Mouse (Mus musculus): ENCODE results near the gene Ciz1. TPM values are rescaled to one million over a fixed set of nuclear protein-coding genes. Genes with fewer than 3 reads are reported as not detected.

Ciz1 gene
- total RNA-seq, 2 experiments from 2014 or later: 65.4 to 77.5 TPM

DNA sequence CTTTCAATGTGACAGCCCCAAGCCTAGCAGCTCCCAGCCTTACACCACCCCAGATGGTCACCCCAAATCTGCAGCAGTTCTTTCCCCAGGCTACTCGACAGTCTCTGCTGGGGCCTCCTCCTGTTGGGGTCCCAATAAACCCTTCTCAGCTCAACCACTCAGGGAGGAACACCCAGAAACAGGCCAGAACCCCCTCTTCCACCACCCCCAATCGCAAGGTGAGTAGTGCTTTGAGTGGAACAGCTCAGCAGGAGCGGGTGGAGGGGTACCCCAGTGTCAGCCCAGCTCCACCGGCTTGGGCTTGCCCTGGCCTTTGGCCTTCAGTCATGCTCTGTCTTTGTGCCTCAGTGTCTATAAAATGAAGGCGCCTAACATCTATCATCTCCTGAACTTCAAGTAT lies 15.2 kb downstream of the Ciz1 start:
- ATAC-seq (replicated peaks; ENCODE audit: low FRiP score, poor library complexity, severe bottlenecking): no peak

DNA sequence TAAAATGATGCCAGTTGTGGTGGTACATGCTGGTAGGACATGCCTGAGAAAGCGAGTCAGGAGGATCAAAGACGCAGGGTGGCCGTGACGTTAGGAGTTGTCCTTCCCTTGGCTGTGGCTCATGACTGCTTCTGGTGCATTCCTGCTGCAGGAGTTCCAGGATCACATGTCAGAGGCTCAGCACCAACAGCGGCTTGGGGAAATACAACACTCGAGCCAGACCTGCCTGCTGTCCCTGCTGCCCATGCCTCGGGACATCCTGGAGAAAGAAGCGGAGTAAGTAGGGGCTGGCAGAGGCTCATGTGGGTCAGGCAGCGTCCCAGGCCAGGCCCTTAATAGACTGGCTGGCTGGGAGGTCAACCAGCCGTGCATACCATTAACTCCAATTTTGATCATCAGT lies 22.1 kb downstream of the Ciz1 start:
- no peak for ATAC-seq (replicated peaks; ENCODE audit: low FRiP score, poor library complexity, severe bottlenecking)

DNA sequence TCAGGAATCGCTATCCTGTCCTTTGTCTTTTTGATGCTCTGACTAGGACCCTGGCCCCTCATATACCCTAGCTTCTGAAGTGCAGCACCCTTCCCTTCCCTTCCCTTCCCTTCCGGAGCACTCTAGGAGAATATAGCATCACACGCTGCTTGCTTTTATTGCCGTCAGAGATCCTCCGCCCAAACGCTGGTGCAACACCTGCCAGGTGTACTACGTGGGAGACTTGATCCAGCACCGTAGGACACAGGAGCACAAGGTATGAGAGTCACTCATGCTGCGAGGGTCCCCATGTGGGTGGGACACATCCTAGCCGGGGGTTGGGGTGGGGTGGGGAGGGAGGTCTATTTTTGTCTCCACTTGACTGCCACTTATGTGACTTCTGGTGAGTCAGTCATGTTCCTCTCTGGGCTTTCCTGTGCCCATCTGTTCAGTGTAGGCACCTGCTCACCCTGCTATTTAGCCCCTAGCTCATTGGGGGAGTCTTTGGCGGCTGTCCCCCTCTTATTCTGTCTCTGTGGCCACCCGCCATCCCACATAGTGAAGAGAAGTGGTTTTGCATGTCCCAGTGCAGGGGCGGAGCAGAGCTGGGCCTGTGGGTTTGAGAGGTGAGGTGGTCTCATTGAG lies 23.3 kb downstream of the Ciz1 start:
- no peak for ATAC-seq (replicated peaks; ENCODE audit: low FRiP score, poor library complexity, severe bottlenecking)

DNA sequence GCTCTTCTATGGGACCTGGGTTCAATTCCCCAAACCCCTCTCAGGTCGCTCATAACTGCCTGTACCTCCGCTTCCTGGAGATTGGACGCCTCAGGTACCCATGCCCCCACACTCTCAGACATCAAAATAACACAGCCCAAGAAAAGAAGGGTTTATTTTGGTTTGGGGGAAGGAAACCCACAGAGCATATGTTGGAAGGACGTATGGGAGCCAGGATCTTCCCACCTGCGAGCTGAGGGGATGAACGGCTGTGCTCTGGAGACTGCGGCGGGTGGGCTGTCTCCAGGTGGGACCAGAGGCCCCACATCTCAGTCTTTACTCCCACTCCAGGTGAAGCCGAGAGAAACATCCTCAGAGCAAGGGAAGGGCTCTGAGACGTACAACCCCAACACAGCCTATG lies 24.8 kb downstream of the Ciz1 start:
- ATAC-seq (replicated peaks; ENCODE audit: low FRiP score, poor library complexity, severe bottlenecking): no peak

DNA sequence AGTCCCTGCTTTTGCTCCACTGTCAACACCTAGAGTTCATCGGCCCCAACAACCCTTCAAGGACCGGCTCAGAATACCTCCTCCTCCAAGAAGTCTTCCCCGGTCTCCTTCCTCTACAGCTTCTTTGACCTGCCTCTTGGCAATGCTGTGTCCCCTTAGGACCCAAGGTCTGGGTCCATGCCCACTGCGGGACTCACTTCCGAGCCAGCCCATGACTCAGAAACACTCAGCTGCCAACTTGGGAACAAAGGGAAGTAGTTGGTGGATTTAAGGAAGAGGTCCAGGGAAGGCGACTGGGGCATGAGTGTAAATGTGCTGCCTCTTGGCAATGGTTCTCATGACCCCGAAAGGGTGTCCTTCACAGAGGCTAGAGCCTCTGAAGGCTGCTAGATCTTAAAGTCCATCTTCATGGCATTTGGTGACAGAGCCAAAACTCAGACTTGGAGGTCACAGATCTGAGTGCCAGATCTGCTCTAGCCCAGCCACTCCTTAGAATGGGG lies 27.9 kb downstream of the Ciz1 start:
- no peak for ATAC-seq (replicated peaks; ENCODE audit: low FRiP score, poor library complexity, severe bottlenecking)

DNA sequence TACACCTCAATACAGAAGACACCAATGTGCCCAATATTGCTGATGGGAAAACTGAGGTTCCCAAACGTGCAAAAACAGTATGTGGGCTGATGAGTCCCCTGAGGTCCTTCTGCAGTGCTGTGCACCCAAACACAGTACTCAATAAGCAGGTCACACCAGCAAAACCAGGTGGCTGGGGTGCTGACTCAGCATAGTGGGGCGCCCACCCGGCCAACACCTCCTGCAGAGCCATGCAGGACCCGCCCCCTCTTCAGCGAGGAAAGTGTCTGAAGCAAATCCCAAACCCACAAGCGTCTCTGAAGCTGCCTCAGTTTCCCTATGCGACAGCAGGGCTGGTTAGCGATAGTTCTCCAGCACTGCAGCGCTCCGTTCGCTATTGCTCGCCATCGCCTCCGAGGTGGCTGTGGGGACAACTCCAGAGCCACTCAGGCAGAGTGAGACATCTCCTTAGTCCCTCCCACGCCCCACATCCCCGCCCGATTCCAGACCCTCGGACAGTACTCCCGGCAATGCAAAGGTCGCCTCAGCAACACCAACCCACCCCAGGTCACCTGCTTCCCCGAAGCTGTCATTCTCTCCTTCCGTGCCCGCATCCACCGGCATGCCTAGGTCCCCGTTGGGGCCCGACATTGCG lies 29.1 kb downstream of the Ciz1 start:
- peak; percentile 26 for ATAC-seq (replicated peaks; ENCODE audit: low FRiP score, poor library complexity, severe bottlenecking)

DNA sequence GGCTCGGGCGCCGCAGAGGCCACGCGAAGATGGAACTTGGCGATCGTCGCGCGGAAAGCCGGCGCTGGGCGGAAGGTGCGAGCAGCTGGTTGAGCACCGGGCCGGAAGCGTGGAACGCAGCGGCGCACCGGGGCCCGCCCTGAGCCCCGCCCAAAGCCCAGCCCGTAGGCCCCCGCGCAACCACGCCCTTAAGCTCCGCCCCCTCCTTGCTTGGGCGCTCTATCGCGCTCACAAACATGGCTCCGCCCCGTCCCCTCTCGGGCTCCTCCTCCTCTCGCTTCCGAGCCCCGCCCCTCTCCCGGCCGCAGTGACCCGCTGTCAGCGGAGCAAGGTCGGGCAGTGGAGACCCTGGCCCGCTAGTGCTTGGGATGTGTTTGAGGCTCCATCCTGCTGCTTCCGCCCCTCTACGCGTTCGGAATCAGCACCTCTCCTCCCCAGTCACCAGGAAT lies 29.7 kb downstream of the Ciz1 start, which contains the start of gene 1110008P14Rik:
TSS of gene 1110008P14Rik (minus strand) at position 164 of the 449 bp plus-strand sequence.
- peak; percentile 87 for ATAC-seq (replicated peaks; ENCODE audit: low FRiP score, poor library complexity, severe bottlenecking)

DNA sequence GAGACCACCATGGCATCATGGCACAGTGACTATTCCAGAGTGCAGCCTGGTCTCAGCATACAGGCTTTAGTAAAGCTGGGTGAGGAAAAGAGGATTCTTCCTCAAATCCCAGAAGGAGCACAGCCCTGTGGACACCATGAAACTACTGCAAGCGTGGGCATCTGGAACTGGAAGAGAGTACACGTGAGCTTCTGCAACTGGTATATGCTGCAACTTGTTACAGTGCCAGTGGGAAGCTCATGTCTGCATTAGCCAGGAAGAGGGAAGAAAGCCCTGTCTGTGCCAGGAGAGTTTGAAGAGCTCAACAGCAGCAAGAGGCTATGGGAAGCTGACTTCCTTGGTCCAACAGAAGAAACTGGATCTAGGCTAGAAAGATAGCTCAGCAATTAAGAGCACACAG lies 30.6 kb downstream of the Ciz1 start:
- no peak for ATAC-seq (replicated peaks; ENCODE audit: low FRiP score, poor library complexity, severe bottlenecking)

DNA sequence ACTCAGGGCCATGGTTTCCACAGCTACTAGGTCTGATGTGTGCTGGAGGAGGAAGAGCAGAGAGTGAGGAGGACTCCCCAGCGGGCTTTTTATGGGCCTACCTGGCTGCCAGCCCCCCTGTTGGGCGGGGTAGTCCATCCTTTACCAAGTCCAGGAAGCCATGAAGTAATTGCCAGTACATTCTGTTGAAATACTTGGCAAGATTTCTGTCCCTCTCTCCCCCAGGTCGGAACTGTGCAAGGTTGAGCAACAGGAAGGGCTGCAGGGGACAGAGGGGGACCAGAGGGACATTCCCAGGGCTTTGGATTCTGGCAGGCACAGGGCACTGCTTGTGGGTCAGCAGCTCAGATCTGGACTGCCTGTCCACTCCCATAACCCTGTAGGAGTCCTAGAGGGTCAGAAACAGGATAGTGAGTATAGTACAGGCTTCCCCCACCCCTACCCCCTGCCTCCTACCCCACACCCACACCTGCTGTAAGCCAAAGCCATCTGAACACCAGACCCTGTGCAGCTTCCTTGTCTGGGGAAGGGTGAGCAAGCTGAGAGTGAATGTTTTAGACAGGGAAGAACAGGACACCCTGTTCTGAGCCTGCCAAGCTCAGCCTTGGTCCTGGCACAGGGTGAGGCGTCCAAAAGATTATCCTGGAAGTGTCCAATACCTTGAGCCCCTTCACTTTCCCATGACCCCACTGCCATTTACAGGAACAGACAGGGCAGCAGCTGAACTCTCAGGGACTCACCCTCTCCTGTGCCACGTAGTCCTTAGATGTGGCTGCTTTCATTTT lies 35.8 kb downstream of the Ciz1 start, which contains the start of gene Lcn2:
TSS of gene Lcn2 (minus strand) at position 547 of the 785 bp plus-strand sequence.
- ATAC-seq (replicated peaks; ENCODE audit: low FRiP score, poor library complexity, severe bottlenecking): no peak

DNA sequence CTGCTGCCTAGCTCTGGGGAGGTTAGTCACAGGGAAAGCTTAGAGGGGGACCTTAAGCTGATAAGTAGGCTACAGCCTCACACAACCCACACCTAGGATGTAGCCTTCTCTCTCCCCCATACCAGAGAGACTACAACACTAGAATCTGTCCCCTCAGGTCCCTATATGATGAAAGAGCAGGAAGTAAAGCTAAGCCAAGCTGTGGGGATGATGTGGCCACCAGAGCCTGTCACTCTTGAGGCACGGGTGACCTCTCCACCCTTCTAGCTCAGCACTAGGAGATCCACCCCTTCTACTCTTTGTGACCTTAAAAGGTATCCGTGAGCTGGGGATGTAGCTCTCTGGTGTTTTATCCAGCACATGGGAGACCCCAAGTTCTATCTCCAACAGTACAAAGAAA lies 37.0 kb downstream of the Ciz1 start:
- no peak for ATAC-seq (replicated peaks; ENCODE audit: low FRiP score, poor library complexity, severe bottlenecking)

DNA sequence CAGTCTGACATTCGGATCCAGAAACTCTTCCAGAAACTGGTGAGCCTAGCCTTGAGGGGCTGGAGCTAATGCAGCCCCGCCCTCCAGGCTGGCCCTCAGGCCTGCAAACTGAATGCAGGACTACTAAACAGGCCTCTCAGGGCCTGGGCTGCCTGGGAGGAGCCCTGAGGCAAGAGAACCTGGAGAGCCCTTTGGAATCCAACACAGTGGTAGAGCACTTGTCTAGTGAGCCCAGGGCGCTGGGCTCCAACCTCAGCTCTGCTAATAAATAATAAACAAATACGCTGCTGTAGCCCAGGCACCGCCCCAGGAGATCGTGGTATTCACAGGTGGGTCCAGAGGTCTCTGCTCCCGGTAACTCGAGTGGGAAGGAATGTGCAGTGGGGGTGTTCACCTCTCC lies 38.7 kb downstream of the Ciz1 start:
- no peak for ATAC-seq (replicated peaks; ENCODE audit: low FRiP score, poor library complexity, severe bottlenecking)

DNA sequence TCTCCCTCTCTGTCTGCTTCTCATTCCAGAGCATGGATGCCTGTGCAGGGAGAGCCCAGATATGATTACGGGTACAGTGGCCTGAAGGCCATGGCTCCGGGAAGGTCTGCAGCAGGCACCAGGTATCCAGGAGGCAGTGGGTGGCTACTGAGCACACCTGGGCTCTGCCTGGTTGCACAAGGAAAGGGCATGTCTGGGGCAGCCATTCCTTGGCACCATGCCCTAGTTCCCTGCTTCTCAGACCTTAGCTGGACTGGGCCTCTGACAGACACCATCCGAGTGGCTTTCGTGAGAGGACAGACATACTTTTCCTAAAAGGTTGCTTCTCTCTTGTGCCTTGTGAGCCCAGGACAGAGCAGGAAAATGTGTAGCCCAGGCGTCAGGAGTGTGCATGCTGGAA lies 39.9 kb downstream of the Ciz1 start:
- ATAC-seq (replicated peaks; ENCODE audit: low FRiP score, poor library complexity, severe bottlenecking): no peak

DNA sequence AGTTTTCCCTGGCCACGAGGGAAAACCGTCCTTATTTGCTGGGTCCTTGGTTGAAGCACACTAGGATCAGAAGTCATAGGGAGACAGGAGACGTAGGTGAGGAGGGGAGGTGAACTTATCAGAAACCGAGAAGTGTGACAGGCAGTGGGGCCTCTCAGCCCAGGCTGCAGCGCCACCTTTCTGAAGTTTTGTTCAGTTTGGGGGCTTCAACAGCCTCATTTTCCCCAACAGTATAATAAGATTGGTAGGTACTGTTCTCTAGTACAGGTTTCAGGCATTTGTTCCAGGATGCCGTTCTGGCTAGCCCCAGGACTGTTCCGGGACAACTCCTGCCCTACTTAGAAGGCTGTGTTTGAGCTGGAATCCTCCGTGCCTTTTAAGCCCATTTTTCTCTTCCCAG lies 42.8 kb downstream of the Ciz1 start:
- peak; percentile 23 for ATAC-seq (replicated peaks; ENCODE audit: low FRiP score, poor library complexity, severe bottlenecking)

DNA sequence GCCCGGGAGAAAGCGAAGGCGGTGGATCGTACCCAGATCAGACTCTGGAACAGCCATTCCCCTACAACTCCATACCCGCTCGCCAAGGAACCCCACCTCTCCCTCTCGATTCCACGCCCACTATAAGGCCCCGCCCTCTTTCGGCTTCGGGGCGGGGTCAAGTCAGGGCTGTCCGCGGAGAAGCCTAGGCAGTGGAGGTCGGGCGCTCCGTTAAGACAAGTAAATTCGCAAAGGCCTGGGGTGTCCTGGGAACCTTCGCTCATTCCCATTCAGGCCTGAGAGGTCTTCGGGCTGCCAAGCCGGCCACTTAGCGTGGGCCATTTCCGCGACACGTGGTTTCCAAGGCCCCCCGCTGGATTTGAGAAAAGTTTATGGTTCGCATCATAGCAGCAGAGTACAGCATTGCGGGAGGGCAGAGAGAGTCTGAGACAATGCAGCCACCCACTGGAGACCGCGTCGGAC lies 43.4 kb downstream of the Ciz1 start, which contains the start of gene Ptges2:
TSS of gene Ptges2 (plus strand) at position 413 of the 462 bp plus-strand sequence.
- ATAC-seq (replicated peaks; ENCODE audit: low FRiP score, poor library complexity, severe bottlenecking): peak; percentile 91

DNA sequence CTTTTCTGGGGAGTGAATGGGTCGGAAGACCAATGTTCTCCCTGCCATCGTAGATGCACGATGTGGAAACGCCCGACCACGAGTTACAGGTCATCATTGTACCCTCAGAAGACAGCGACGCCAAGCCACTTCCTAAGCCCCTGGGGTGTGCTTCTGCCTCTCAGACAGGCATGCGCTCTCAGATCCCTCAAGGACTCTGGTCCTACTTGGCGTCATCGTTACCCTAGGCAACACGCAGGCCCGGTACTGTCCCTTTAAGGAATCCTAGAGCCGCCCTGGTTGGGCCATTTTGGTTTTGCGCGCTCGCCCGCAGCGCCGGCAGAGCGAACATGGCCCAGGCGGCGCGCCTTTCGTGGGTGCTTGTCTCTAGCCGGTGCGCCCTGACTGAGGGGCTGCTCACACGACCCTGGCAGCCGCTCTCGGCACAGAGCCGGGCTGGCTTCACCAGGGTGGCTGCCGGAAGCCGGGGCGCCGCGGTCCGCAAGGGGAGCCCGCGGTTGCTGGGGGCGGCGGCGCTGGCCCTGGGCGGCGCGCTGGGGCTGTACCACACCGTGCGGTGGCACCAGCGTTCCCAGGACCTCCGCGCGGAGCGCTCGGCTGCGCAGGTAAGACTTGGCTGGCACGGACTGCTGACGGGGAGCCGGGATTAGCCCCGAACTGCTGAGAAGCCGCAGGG lies 44.0 kb downstream of the Ciz1 start:
- ATAC-seq (replicated peaks; ENCODE audit: low FRiP score, poor library complexity, severe bottlenecking): peak; percentile 66

DNA sequence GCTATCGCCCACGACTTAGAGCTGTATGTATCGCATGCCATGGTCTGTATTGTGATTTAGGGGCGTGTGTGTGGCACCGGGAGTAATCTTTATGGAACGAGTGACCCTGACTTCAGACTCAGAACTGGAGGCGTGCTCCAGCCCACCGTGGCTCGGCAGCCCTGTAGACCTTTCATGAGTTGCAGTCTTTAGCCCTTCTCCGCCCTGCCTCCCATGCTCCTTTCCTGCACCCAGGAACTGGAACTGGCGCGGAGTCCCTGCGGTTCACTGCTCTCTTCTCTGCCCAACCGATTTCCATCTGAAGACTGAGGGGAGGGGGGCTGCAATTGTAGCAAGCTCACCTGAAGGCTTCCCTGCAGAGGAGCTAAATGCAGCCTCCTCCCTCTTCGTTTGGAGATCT lies 44.6 kb downstream of the Ciz1 start:
- ATAC-seq (replicated peaks; ENCODE audit: low FRiP score, poor library complexity, severe bottlenecking): no peak

DNA sequence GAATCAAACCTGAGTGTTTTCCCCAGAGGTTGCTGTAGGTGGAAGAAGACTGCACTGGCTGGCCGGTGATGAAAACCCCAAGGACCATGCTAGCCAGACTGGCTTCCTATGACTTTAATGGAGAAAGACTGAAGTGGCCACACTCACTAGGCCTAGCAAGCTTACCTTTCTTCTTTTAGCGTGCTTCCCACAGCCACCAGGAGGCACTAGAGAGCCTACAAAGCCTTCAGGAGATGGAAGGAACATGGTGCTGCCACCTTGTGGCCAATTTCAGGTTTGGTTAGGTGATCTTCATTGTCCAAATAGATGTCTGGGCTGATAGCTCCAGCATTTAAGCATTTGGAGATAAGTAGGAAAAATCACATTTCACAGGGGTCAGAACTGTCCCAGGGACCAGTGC lies 52.5 kb downstream of the Ciz1 start:
- peak; percentile 85 for ATAC-seq (replicated peaks; ENCODE audit: low FRiP score, poor library complexity, severe bottlenecking)

DNA sequence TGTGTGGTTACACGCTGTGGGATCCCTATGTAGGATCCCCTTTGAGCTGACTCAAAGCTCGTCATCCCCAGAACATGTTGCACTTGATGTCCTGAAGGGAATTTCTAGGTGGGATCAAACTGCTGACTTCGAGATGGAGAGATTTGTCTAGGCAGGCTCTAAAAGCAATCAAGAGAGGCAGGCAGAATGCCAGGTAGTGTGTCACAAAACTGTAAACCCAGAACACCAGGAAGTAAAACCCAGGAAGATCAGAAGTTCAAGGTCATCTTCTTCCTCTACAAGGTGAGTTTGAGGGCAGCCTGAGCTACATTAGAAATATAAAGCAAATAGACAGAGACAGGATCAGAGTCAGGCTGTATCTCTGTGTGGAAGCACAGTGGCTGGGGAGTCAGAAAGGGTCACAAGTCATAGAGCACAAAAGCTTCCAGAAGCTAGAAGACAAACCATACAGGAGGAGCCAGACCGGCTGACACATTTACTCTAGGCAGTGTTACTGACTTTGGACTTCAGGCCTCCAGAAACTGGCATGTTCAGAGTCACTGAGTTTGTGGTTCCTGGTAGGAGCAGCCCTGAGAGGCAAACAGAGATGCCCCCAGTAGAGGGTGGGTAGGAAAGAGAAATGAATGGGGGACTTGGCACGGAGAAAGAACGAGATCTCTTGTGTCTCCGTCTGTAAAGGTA lies 55.2 kb downstream of the Ciz1 start:
- no peak for ATAC-seq (replicated peaks; ENCODE audit: low FRiP score, poor library complexity, severe bottlenecking)

Data from erythroid progenitor cell, adult 5-6 weeks (primary cell).